Mouse (Mus musculus) cerebellum, adult 18-20 months (tissue): ENCODE results near the gene Tns2.

Experiments used
- DNase-seq, 2 experiments: peaks; one replicate each; pipeline ENCODE4 v3.0.0; 2021

The Tns2 gene

GRCm38 (mm10) chr15:102110701-102111494, 10.7 kb downstream of the Tns2 start:
- DNase-seq = no peak

DNA sequence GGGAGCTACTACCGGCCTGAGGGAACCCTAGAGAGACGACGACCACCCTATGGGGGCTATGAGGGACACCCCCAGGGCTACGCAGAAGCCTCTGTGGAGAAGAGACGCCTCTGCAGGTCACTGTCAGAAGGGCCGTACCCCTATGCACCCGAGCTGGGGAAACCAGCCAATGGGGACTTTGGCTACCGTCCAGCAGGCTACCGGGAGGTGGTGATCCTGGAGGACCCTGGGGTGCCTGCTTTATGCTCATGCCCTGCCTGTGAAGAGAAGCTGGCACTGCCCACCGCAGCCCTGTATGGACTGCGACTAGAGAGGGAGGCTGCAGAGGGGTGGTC, 11.2 kb downstream of the Tns2 start:
- DNase-seq = peak in 1 of 2 experiments; percentile 43

DNA sequence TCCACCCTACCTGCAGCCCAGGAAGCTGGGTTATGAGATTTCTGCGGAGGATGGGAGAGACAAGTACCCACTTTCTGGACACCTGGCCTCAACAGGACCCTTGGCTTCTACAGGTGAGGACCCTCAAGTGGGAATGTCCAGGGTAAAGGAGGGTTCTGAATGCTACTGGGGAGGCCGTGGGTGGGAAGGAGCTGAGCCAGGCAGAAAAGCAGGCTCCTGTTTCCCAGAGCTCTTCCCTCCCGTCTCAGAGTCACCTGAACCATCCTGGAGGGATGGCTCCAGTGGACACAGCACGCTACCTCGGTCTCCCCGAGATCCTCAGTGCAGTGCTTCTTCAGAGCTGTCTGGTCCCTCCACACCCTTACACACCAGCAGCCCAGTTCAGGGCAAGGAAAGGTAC, 12.0 kb downstream of the Tns2 start:
- DNase-seq = no peak

DNA sequence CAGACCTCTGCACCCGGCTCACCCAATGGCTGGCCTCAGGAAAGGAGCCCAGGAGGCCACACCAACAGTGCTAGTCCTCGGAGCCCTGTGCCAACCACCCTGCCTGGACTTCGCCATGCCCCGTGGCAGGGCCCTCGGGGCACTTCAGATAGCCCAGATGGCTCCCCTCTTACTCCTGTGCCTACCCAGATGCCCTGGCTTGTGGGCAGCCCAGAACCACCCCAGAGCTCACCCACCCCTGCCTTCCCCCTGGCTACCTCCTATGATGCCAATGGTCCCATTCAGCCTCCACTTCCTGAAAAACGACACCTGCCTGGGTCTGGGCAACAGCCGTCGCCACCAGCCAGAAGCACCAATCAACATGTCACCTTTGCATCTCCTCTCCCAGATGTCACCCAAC, 12.6 kb downstream of the Tns2 start:
- no peak for DNase-seq

DNA sequence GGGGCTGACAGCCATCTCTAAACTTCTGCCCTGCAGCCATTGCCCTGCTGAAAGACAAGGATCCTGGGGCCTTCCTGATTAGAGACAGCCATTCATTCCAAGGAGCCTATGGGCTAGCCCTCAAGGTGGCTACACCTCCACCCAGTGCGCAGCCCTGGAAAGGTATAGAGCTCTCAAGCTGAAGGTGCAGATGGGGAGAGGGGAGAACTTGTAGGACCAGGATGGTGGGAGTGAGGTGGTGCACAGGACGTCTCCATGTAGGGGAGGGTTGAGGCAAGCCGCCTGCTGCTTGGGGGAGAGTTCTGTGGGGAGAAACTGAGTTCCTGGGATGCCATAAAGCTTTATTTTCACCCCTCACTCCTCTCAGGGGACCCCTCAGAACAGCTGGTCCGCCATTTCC, 13.5 kb downstream of the Tns2 start:
- no peak for DNase-seq

DNA sequence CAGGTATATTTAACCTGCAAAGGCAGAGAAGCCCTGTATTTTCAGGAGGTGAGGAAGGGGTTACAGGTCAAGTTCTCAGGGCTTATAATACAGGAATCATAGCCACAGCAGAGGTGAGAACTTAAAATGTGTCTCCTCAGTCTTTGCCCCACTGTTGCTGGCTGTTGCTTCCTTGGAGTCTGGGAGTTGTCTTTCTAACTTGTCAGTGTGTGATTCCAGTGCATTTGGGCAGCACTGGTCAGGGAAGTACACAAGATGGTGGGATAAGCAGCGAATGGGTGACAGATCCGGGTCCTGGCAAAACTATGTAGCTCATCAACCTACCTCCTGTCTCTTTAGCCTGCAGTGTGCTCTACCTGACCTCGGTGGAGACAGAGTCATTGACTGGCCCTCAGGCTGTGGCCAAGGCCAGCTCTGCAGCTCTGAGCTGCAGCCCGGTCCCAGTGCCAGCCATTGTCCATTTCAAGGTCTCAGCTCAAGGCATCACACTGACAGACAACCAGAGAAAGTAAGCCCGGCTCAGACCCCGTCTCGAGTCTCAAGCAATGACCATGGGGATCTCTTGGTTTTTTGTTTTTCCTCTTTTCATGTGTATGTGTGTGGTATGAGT, 14.5 kb downstream of the Tns2 start:
- DNase-seq = no peak

- peak; percentile 54 to 56 for DNase-seq
These were observed 15.6 kb downstream of the Tns2 start for GRCm38 (mm10) chr15:102115731-102116231.

- DNase-seq = peak in 1 of 2 experiments; percentile 34
These were observed 16.7 kb downstream of the Tns2 start for GRCm38 (mm10) chr15:102116753-102117415.

DNA sequence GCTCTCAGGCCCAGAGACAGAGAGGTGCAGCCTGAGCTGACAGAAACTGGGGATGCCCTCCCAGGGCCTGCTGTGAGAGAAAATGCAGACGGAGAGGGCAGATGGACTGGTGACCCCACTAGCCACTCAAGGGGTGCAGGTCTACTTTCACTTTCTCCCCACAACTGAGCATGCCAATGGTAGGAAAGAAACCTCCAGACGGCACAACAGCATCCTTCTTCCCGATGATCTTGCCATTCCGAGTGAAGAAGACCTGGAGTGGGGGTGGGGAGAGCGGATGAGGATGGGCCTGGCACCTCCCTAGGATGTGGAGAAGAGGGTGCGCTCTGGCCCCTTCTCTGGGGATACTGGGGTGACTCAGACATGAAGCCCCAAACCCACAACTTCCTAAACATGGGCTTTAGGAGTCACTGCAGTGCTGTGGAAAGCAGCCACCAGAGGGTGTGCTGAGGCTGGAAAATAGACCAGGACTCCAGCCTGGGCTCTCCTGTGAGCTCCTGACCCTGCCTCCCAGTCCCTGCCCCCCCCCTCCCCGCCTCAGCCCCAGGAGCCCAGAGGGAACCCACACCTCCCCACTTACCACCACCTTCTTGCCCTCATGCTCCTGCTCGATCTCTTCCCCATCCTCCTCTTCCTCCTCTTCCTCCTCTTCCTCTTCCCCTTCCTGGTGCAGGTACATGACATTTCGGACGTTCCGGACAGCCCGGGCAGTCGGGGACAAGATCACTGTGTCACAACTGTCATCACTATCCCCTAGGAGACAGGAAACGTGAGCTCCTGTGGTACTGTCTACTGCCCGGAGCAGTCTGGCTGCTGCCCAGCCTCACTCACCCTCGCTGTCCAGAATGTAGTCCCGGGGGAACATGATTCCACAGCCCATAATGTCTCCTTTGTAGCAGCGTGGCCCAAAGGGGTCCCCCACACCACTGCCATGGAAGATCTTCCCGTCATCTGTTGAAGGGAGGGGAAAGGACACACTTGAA, 17.5 kb downstream of the Tns2 start:
- peak; percentile 49 to 55 for DNase-seq

- DNase-seq = no peak
These were observed 18.4 kb downstream of the Tns2 start for GRCm38 (mm10) chr15:102118591-102118990.

- DNase-seq = peak in 1 of 2 experiments; percentile 36
These were observed 19.1 kb downstream of the Tns2 start for GRCm38 (mm10) chr15:102119121-102119830.

GRCm38 (mm10) chr15:102119831-102120170, 19.6 kb downstream of the Tns2 start:
- peak; percentile 85 to 92 for DNase-seq

DNA sequence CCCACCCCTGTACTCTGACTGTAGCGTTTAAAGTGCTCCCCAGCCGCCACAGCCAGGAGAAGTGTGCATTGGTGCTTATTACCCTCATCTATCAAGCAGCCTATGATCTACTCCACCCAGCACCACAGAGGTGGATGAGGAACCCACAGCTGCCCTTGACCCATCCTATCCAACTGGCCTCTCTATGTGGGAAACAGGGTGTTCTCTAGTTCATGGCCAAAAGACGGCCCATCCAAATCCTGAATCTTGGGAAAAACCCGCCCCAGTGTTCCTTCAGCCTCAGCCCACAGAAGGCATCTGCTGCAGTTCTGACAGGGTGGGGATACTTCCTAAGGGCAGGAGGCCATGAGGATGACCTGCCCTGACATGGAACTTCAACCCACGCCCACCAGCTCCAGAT, 20.3 kb downstream of the Tns2 start:
- no peak for DNase-seq

DNA sequence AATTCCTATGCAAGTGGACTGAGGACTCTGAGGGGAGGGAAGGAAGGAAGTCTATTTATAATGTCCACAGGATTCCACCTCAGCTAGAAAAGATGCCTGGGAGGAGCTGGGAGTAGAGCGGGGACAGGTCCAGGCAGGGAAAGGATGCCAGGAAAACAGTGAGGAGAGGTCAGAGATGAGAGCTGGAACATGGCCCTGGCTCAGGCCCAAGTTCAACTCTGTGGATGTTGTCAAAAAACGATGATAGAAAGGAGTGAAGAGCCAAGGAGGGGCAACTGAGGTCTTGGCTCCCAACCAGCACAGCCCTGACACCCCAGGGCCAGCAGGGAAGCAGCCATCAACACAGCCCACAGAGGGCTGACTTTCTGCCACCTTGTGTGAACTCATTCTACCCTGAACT, 26.1 kb downstream of the Tns2 start:
- peak; percentile 76 to 77 for DNase-seq

GRCm38 (mm10) chr15:102133314-102133713, 33.1 kb downstream of the Tns2 start:
- no peak for DNase-seq

- DNase-seq = no peak
These were observed 34.5 kb downstream of the Tns2 start for GRCm38 (mm10) chr15:102134709-102135108.

GRCm38 (mm10) chr15:102135522-102136128, 35.4 kb downstream of the Tns2 start:
- DNase-seq = peak in 1 of 2 experiments; percentile 36

DNA sequence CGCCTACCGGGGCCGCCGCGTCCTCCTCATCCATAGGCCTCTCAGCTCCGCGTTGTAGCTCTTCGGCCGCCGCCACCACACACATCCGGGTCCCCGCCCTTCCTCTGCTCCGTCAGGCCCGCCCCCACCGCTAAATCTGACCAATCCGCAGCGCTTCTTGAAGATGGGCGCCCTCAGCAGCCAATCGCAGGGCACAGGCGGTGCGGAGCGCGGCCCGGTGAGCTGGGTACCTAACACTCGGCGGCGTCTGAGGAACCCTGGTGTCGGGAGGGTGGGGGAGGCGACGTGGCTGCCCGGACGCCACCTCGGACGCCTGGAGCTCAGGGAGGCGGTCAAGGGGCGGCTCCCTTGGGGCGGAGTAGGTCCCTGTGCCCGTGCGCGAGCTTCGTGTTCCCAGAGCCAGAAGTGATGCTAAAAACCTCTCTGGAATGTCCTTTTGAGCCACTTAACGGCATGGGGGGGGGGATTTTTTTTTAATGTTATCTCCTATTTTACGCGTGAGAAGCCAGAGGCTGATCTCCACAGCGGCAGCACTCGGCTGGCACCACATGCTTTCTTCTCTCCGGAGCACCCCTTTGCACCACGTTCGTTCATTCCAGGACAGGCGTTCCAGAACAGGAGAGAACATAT, 36.0 kb downstream of the Tns2 start, which contains the start of gene Spryd3:
TSS of gene Spryd3 (minus strand) at position 106 of the 630 bp plus-strand sequence.
- DNase-seq = peak; percentile 96 to 99

GRCm38 (mm10) chr15:102141120-102141519, 40.9 kb downstream of the Tns2 start:
- no peak for DNase-seq

DNA sequence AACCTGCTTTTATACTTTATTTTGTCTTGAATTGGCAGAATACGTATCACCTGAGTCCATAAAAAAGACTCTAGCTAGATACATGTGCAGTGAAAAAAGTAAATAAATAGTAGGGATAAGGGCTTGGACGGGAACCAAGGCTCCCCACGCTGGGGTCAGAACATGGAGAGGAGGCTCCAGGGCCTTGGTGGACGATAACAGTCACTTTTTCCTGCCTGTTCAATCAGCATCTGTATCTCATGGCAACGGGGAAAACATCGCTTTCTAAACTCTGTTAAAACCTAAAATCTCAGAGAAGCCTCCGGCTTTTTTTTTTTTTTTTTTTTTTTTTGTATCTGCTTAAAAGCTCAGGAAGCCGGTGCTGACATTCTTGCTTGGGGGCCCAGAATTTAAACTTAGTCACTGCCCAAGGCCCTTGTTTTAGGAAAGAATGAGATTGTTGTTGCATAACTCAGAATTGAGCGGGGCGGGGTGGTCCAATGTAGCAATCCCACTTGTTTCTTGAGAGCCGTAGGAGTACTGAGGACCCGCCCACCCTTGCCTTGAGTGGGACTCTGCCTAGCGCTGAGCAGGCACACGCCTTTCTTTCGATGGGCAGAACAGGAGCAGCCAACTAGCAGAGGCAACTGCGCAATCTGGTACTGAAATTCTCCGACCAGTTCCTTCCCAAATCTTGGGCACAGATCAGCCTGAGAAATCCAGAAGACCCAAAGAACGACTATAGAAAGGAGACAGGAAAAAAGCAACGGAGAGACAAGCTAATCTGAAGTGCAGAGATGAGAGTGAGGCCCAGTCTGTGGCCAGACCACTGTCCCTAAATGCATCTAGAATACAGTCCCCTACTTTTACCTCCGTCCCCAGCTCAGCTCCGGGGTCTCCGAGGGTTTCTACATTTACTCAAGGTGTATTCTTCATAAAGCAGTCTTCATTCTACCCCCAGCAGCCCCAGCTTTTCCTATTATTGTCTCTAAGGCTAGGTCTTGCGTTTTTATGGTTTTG, 43.0 kb downstream of the Tns2 start:
- no peak for DNase-seq
